Mouse (Mus musculus): ENCODE measurements around the gene Atf3. TPM values are rescaled to one million over a fixed set of nuclear protein-coding genes. Genes with fewer than 3 reads are reported as not detected.

Atf3 gene
- 4.5 and 4.9 TPM in 2 replicates for polyA plus RNA-seq (2012; rRNA removed)

DNA sequence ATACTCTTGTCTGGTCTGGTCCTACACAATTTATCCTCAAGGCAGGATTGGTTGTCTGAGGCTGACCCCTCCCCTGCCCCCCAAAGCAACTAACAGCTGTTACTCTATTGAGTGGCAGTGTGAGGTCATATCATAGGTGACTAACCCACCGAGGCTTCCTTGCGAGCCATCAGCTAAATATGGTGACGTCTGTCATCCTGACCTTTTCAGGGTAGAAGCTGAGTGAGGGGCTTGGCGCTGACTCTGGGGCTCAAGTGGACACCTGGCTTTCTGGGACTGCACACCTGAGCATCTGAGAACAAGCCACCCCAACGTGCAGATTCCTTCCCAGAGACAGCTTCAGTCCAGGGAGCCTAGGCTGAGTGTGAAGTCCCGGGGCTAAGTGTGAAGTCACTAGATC lies at the start of gene Atf3:
TSS of gene Atf3 (minus strand) at position 101 of the 400 bp plus-strand sequence.
- no peak for DNase-seq (ENCODE audit: low read depth)

DNA sequence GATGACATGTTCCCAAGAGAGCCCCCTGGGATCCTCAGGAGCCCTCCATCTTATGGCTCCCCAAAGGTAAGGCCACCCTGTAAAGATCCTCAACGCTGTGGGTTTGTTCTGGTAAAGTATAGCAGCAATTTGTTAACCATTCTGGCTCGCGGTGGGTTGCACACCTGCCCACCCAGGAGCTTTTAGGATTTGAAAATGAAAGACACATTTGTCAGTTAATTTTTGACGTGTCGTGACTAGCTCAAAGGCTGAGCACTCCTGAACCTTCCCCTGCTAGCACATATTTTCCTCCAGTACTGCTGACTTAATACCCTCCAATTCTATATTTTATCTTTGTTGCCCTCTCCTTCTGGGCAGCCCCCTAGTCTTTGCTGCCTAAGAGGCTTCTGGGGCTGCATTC lies 49.3 kb upstream of the Atf3 start:
- no peak for DNase-seq (ENCODE audit: low read depth)

DNA sequence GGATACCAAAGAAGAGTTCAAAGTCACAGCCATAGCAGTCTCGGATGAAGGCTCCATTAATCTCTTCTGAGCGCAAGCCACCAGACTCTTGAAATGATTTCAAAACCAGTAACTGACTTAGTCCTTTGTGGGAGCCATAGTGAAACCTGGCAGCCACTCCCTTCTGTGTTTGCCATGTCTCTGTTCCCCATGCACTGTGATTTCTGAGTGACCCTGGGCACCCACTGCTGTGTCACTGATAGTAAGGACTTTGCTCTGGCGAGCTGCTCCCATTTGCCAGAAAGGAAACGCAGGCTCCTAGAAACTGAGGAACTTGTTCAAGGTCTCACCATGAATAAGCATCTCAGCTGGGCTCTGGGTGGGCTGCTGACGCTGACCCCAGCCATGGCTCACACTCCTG lies 45.6 kb upstream of the Atf3 start:
- no peak for DNase-seq (ENCODE audit: low read depth)

DNA sequence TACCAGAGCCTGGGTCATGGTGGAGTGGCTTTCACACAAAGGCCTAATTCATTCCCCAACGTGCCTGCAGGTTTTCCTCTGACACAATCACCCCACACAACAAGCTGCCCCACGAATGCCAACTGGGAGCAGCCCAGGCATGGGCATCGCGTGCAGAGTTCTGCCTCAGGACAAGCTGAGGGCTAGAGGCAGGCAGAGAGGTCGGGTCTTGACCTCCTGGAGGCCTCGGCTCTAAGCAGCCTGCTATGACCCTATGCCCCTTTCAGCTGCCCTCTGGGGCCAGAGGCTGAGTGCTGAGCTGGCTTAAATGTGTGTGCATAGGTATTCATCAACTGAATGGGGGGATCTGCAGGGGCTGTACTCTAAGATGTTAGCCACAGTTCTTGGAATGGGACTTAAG lies 44.0 kb upstream of the Atf3 start:
- no peak for DNase-seq (ENCODE audit: low read depth)

DNA sequence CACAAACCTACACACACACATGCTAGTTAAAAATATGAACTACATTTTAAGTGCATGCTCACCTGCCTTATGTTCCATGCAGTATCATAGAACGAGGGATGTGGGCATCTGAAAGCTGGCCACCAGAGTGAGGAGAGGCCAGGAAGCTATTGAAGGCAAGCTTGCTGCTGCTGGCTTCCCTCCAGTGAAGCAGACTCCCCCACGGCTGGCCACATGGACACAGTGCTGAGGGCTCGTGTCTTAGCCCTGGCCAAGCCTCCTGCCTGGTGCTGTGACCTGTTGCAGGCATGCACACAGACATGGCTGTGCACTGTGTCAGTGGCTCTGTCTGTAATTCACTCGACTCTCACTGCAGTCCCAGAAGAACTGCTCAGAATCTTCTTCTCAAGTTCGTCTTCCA lies 41.8 kb upstream of the Atf3 start:
- DNase-seq (ENCODE audit: low read depth), result no peak

DNA sequence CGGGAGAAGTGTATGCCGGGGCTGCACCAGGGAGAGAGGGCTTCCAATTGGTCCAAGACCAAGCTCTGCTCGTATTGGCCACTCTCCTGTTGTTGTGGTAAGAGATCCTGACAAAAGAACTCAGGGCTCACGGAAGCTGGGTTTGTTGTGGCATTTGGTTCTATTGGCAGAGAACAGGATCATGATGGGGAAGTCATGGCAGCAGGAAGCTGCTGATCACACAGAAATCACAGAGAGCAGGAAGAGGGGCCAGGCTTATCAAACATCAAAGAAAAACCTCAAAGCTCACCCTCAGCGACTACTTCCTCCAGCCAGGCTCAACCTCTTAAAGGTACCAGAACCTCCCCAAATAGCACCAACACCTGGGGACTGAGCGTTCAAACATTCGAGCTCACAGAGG lies 41.3 kb upstream of the Atf3 start:
- DNase-seq (ENCODE audit: low read depth), result no peak

DNA sequence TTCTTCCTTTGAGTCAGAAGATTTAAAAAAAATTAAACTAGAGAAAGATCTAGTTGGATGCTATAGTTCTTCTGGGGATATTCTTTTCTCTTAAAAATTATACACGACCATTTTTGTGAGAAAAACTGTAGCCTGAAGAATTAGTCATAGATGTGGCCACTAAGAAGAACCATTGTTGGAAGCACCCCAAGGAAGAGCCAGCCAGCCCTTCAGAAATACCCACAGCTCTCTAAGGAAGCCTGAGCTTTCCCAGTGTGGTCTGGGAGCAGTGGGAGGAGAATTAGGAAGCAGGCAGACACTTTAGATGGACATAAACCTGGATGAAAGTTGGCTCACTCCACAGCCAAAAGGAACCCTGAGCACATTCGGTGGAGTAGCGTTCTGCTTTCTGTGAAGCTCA lies 40.7 kb upstream of the Atf3 start:
- no peak for DNase-seq (ENCODE audit: low read depth)

DNA sequence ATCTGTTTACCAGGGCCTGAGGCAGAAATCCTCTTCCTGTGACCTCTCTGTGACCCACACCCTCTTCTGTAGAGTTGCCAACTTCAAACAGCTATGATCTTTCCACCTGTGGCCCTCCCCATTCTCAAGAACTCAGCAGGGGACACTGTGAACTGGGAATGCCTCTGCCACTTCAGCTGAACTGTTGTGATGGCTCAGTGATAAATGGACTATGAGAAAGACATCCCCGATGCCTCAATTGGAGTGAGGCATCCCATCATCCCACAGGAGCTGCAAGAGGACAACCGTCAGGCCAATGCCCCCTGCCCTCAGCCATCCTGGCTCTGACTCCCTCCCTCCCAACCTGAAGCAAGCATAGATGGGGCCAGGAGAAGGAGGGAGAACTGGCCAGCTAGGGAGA lies 40.1 kb upstream of the Atf3 start:
- DNase-seq (ENCODE audit: low read depth), result no peak

DNA sequence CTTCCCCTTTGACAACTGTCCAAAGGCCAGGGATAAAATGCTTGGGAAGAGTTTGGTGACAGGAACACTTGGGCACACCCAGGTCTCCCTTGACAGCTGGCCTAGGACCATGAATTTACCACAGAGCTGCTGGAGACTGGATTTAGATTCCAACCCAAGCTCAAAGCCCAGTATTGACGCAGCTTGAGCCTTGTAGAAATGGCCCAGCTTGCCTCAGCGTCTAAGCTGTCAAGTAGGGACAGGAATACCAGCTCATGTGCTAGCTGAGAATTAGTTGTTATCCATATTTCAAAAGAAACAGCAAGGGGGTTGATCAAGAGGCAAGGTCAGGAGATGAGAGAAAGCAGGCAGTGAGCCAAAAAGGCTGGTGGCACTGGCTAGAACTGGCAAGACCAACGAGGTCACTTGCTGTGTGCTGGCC lies 39.5 kb upstream of the Atf3 start:
- peak; percentile 93 for DNase-seq (ENCODE audit: low read depth)

DNA sequence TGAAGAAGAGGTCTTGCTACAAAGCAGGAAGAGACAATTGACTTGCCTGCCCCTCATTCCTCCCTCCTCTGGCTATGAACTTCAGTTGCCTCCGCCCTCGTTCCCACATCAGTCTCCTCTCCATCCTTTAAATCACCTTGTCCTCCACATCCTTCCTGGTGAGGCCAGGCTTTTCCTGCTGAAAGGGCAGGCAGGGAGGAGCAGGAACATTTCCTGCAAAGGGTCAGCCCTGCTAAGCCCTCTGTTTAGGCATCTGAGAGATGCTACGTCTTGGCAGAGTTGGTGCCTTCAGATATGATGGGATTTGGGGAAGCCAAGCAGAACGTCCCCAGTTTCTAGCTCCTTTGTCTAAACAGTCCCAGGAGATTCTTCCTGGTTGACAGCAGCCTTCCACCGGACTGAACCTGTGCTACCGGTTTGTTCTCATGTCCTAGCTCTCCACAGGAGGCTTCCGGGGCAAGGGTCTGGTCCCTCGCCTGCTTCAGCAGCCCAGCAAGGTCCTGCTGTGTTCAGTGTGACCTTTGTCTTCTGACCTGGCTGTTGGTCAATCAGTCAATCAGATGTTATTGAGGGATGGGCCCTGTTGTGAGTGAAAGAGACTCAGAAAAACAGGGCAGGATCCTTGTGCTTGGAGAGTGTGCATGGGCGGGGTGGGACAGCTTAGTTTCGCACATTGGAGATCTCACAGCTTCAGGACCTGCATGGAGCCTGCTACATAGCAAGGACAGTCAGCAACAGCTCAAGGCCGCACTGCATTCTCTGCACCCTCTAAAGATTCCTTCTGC lies 38.9 kb upstream of the Atf3 start:
- no peak for DNase-seq (ENCODE audit: low read depth)

DNA sequence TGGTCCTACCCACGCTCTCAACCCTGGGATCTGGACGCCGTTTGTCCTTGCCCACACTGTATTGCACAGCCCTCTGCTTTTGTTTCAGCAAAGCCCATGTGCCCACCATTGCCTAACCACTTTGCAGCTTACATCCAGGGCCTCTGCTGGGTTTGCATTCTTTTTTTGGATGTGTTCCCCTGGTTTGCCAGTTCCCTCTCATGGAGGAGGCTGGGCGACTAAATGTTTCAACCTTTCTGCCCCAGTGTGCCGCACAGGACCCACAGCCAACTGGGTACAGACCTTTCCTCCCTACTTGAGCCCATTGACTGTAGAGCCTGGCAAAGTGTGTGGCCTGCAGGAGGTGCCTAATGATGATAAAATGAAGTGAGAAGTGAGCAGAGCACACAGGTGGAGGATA lies 38.3 kb upstream of the Atf3 start:
- DNase-seq (ENCODE audit: low read depth), result no peak

DNA sequence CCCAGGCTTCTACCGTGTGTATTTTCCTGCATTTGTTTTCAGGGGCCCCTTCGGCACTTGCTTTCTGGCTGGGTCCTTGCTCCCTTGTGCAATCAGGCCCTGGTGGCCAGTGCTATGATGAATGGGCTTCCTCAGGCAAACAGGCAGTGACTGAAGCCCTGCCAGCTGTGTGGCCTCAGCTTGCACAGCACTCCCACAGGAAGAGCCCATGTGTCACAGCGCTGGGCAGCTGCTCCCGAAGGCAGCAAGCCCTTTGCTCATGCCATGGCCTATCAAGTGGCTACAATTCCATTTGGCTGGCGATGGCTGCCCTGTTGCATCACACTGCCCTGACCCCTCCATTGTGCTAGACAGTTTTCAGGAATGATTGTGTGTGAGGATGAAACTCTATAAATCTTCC lies 36.6 kb upstream of the Atf3 start:
- DNase-seq (ENCODE audit: low read depth), result no peak

DNA sequence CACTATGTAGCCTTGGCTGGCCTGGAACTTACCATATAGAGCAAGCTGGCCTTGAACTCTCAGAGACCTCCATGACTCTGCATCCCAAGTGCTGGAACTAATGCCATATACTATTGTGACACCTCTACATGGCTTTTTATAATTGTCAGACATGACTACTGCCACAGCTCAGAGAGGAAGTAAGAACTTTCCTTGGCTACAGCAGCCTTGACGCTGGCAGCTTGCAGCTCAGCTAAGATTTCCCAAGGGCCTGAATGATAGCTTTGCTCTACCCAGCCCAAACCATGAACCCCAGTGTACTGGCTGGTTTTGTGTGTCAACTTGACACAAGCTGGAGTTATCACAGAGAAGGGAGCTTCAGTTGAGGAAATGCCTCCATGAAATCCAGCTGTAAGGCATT lies 35.8 kb upstream of the Atf3 start:
- DNase-seq (ENCODE audit: low read depth), result no peak

DNA sequence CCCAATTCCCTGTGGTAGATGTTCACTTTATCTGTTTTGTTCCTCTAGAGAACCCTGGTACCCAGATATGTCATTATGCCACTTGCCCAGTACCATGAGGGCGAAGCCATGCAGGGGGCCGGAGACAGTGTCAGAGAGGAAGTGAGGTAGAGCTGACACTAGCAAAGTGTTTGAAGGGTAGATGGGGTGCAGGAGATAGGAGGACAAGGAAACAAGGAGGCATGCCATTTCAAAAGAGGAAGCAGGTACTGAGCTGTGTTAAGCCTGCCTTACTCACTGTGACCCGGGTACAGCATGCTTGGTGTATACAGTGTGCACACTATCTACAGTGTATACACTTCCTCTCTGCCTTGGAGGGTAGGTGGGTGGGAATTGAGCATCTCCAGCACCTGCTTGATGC lies 32.1 kb upstream of the Atf3 start:
- no peak for DNase-seq (ENCODE audit: low read depth)

DNA sequence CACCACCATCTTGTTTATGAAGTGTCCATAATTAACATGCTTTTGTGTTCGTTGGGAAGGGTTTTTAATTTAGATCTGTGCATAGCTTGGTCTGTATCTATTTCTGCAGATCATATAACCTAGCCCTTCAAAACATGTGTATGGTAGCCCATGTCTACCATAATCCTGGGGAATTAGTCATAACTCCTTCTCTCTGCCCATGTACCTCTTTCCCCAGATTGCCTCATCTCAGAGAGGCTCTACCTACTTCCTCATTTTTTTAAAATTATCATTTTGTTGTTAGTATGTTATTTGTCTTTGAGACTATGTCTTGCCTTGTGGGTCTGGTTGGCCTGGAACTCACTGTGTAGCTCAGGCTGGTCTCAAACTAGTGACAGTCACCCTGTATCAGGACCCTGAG lies 30.6 kb upstream of the Atf3 start:
- no peak for DNase-seq (ENCODE audit: low read depth)

DNA sequence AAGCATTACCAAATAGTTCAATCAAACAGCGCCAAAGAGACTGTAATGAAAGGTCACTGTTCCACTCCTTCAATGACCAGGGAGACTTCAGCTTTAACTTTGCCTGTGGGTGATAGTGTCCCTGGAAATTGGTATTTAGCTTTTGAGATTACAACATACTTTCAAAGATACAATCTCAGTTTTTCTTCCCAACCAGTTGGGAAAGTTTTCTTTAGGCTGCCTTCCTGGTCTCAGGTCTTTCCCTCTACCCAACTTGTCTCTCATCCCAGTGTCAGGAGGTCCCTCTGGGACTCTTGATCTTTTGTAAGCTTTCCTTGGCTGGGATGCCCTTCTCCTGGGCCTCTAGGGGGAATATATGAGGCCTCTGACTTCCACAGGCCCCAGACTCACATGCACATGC lies 29.7 kb upstream of the Atf3 start:
- DNase-seq (ENCODE audit: low read depth), result no peak

DNA sequence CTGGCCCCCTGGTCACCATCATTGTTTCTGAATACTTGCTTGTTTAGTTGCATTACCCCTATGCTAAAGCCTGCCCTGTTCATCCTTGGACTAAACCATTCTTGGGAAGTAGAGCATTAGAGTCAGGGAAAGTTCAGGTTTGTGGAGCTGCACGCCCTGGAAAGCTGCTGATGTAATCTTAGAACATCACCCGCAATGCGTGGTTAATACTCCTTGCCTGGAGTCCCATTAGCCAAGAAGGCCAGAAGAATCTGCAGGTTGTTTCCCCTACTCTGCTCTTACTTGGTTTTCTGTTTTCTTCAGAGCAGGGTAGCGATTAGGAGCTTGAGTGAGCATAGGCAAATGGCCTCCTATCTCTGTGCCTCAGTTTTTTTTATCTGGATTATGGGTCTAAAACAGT lies 26.0 kb upstream of the Atf3 start:
- no peak for DNase-seq (ENCODE audit: low read depth)

DNA sequence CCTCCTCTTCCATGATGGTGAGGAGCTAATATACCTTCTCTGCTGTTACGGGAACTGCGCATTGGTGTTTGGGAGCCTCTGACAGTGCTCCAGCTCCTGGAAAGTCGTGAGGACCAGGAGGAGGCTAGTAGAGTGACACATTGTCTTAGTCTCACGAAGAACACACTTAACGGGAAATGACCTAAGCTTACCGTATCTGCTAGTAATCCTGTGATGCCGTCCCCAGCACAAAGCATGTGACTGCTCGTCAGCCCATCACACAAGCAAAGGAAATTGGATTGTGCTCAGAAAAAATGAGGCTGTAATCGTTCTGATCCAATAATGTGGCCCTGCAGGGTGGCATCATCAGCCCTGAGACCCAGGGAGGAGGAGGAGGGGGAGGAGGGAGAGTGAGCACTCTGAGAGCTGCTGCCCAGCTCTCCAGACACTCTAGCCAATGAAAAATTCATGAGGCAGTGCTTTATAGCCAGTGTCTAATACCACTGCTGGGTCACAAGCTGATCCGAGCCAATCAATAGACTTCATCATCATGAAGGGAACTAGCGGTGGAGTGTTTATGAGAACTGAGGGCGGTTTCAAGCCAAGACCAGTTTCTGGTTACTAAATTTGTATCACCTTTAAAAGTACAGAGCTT lies 24.3 kb upstream of the Atf3 start:
- no peak for DNase-seq (ENCODE audit: low read depth)

DNA sequence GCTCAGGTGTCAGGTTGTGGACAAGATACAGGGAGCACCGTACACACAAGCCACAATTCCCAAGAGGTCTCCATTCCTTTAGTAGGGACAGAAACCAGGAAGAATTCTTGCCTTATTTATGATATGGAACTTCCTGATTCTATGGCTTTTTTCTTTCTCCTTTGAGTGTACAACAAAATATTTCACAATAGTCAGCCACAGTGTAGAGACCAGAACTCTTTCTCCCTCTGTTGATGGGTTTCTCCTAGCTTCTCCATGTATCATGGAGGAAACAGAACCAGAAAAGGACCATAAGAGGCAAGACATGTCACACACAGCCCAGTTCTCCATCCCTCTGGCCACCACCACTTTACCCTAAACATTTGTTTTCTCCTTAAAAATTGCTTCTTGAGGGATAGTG lies 23.7 kb upstream of the Atf3 start:
- no peak for DNase-seq (ENCODE audit: low read depth)

DNA sequence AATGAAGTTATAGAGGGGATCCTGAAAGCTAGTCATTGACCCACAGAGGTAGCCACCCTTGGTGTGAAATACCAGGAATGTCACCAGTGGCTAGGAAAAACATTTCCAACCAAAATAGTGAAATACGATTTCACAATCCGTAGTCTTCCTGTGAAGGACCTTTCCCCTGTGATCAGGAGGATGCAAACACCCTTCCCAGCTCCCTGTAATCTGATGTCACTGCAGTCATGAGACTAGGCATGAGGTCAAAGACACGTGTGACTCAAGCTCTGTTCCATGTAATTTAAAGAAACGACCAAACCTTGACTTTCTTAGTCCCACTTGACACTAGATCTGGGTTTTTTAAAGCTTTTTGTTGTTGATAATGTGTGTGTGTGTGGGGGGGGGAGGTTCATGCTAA lies 21.8 kb upstream of the Atf3 start:
- no peak for DNase-seq (ENCODE audit: low read depth)

DNA sequence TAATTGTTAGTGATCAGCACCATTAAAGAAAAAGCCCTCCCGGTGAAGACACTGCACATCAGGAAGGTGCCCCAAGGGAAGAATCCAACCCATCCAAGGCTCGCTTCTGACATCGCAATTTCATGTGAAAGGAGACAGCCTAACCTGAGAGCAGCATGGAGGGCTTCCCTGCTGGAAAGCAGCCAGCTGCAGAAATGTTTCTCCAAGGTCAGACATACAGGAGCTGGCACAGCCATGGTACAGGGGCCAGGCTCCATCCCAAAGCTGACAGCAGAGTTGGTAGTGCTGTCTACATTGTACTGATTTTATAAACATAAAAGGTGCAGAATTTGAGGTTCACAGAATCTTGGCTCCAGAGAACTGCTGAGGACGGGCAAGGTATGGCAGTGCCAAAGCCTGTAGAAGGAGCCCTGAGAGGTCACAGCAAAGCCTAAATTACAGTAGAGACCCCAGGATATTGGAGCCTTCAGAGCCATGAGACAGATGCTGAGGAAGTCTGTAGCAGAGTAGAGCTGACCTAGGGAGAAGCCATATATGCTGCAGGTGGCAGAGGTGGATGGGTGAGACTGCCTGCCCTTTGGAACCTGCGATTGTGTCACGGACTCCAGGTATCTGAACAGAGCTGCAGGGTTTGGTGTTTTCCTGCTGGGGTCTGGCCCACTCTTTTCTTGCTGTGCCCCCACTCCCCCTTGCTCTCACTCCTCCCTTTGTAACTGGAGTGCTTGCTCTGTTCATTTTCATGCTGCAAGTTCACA lies 18.1 kb upstream of the Atf3 start:
- DNase-seq (ENCODE audit: low read depth), result no peak

DNA sequence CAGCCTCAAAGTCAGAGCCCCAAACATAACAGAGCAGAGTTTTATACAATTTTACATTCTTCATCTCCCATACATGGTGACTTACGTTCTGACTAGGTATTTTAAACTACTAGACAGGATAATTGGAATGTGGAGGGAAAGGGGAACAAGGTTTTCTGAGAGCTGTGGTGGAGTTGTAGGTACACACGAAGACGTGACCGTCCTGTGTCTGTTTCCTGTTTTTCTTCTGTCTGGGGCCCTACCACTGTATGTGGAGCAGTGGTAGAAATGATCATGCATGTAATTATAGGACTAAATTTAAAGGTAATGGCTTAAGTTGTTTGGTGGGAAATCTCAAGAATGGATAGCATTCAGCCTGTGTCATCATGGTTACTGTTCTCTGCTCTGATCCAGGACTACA lies 17.0 kb upstream of the Atf3 start:
- DNase-seq (ENCODE audit: low read depth), result no peak

DNA sequence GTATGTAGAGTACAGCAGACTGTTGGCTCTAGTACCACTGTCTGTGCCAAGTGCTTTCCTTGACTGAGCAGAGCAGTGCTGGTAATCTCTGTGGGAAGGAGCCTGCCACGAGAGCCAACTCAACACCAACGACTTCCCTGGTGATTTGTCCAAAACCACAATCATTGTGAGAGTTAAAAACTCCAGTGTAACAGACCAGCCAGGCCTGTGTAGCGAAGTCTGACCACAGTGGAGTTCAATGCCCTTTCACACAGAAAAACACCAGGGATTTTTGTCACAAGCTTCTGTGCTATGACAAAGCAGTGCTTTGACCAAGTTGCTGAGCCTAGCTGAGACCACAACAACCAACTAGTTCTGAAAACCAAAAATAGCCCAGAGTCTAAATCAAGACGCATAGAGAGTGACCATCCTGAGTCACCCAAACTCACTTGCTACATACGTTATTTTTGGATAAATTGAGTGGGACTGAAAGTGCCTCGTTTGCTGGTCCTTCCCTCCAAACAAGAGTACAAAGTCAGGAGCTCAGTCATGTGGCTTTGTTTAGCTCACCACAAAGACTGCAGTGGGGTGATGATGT lies 12.6 kb upstream of the Atf3 start:
- no peak for DNase-seq (ENCODE audit: low read depth)

All from gonadal fat pad, adult 2 months (tissue).